Mouse (Mus musculus) gonadal fat pad, adult 2 months (tissue): ENCODE data around the gene Nrm. TPM values are rescaled to one million over a fixed set of nuclear protein-coding genes. Genes with fewer than 3 reads are reported as not detected.

ENCODE experiments used
- DNase-seq: peaks from one replicate; pipeline ENCODE4 v3.0.0-alpha.2; 2012; ENCODE audit warnings: low read depth
- polyA plus RNA-seq: library from polyadenylated mRNA; depleted of rRNA; stranded (reverse); fragments of >200 nt; gene quantifications from 2 replicates; pipeline ENCODE4 v1.2.3, GENCODE M21; 2012

Gene Nrm
- polyA plus RNA-seq, 1 experiment, result 7.8 TPM

- DNase-seq, result no peak
These were observed 6.1 kb downstream of the Nrm start for GRCm38 (mm10) chr17:35866911-35867890.

- DNase-seq, result no peak
These were observed 7.2 kb downstream of the Nrm start for GRCm38 (mm10) chr17:35868165-35868820.

GRCm38 (mm10) chr17:35868961-35869345, 7.8 kb downstream of the Nrm start:
- no peak for DNase-seq

GRCm38 (mm10) chr17:35869346-35870067, 8.4 kb downstream of the Nrm start:
- DNase-seq, result no peak

- no peak for DNase-seq
These were observed 9.2 kb downstream of the Nrm start for GRCm38 (mm10) chr17:35870151-35870883.

- DNase-seq, result no peak
These were observed 10.0 kb downstream of the Nrm start for GRCm38 (mm10) chr17:35870884-35871696.

GRCm38 (mm10) chr17:35873774-35874519, 12.8 kb downstream of the Nrm start:
- no peak for DNase-seq

- DNase-seq, result no peak
These were observed 13.6 kb downstream of the Nrm start for GRCm38 (mm10) chr17:35874721-35875120.

- DNase-seq, result no peak
These were observed 18.3 kb downstream of the Nrm start, which contains the start of gene Dhx16 for GRCm38 (mm10) chr17:35879245-35880057. TSS of gene Dhx16 (plus strand) at chr17:35879819.

GRCm38 (mm10) chr17:35882924-35883323, 21.8 kb downstream of the Nrm start:
- no peak for DNase-seq

GRCm38 (mm10) chr17:35883777-35884176, 22.7 kb downstream of the Nrm start:
- DNase-seq, result no peak

- DNase-seq, result no peak
These were observed 26.6 kb downstream of the Nrm start for GRCm38 (mm10) chr17:35887725-35888124.

GRCm38 (mm10) chr17:35896781-35897643, 35.9 kb downstream of the Nrm start, which contains the start of gene 2310061I04Rik:
TSS of gene 2310061I04Rik (minus strand) at chr17:35897431.
- no peak for DNase-seq

- DNase-seq, result no peak
These were observed 36.8 kb downstream of the Nrm start for GRCm38 (mm10) chr17:35897644-35898573.

GRCm38 (mm10) chr17:35900636-35901035, 39.5 kb downstream of the Nrm start:
- DNase-seq, result no peak

GRCm38 (mm10) chr17:35903343-35903991, 42.3 kb downstream of the Nrm start:
- no peak for DNase-seq
